Mouse (Mus musculus) stomach, postnatal 0 days (tissue): ENCODE data around the gene Vgll2. TPM values are rescaled to one million over a fixed set of nuclear protein-coding genes. Genes with fewer than 3 reads are reported as not detected.

ENCODE experiments used
- ATAC-seq: fragments of 200-750 bp; cut with Nextera tagmentation; 2 replicates; pipeline ENCODE4 v1.8.0; 2017; ENCODE audit not compliant: low FRiP score, low TSS enrichment
- DNase-seq: peaks from one replicate; pipeline ENCODE4 v3.0.0-alpha.2; 2016; ENCODE audit warnings: low spot score
- H3K27ac ChIP-seq: fragments of 300-500 bp; sonication (generic); replicated peaks from 2 replicates; pipeline ENCODE4 v1.5.1; 2014; ENCODE audit warnings: mild to moderate bottlenecking, control low read depth
- H3K27me3 ChIP-seq: fragments of 300-500 bp; sonication (generic); 2 replicates; pipeline ENCODE4 v1.6.1; 2014; ENCODE audit warnings: low read length; ENCODE audit not compliant: control insufficient read depth, insufficient read depth
- H3K36me3 ChIP-seq: fragments of 300-500 bp; sonication (generic); 2 replicates; pipeline ENCODE4 v1.6.1; 2014; ENCODE audit warnings: low read length, mixed read lengths; ENCODE audit not compliant: control insufficient read depth, insufficient read depth
- H3K4me1 ChIP-seq: fragments of 300-500 bp; sonication (generic); replicated peaks from 2 replicates; pipeline ENCODE4 v1.6.1; 2014; ENCODE audit warnings: antibody characterized with exemption; ENCODE audit not compliant: control insufficient read depth, insufficient read depth
- H3K4me2 ChIP-seq: fragments of 300-500 bp; sonication (generic); replicated peaks from 2 replicates; pipeline ENCODE4 v1.6.1; 2014; ENCODE audit warnings: low read depth, mild to moderate bottlenecking, control low read depth, moderate library complexity
- H3K4me3 ChIP-seq: fragments of 300-500 bp; sonication (generic); 2 replicates; pipeline ENCODE4 v1.5.1; 2014; ENCODE audit warnings: low read depth, low read length, control low read depth
- H3K9ac ChIP-seq: fragments of 300-500 bp; sonication (generic); 2 replicates; pipeline ENCODE4 v1.6.1; 2014; ENCODE audit warnings: mild to moderate bottlenecking, low read length, control low read depth, mixed read lengths
- H3K9me3 ChIP-seq: fragments of 300-500 bp; sonication (generic); 2 replicates; pipeline ENCODE4 v1.6.1; 2016; ENCODE audit warnings: low read length; ENCODE audit not compliant: control insufficient read depth
- CTCF ChIP-seq: IDR thresholded peaks from 2 replicates; pipeline ENCODE4 v1.5.1; 2016; ENCODE audit warnings: antibody characterized with exemption, low read depth, mild to moderate bottlenecking, moderate library complexity
- EP300 ChIP-seq: optimal IDR thresholded peaks from 2 replicates; pipeline ENCODE3; 2016; ENCODE audit warnings: antibody characterized with exemption
- WGBS: fragments of 180-500 bp; shearing (Covaris S2); extraction: QIAGEN DNeasy Blood & Tissue Kit; methylation state at CpG from one replicate; pipeline ENCODE4 v1.1.7; 2014; 5-methylcytosine and 5-hydroxymethylcytosine counted together
- polyA plus RNA-seq: library from polyadenylated mRNA; unstranded; fragments of >200 nt; fragmentation: Nextera tagmentation; extraction: Ambion mirVana; gene quantifications from 2 replicates; pipeline ENCODE4 v1.2.1, GENCODE M21; 2015

The Vgll2 gene
- polyA plus RNA-seq, 1 experiment from 2014 or later, result 0.13 TPM

DNA sequence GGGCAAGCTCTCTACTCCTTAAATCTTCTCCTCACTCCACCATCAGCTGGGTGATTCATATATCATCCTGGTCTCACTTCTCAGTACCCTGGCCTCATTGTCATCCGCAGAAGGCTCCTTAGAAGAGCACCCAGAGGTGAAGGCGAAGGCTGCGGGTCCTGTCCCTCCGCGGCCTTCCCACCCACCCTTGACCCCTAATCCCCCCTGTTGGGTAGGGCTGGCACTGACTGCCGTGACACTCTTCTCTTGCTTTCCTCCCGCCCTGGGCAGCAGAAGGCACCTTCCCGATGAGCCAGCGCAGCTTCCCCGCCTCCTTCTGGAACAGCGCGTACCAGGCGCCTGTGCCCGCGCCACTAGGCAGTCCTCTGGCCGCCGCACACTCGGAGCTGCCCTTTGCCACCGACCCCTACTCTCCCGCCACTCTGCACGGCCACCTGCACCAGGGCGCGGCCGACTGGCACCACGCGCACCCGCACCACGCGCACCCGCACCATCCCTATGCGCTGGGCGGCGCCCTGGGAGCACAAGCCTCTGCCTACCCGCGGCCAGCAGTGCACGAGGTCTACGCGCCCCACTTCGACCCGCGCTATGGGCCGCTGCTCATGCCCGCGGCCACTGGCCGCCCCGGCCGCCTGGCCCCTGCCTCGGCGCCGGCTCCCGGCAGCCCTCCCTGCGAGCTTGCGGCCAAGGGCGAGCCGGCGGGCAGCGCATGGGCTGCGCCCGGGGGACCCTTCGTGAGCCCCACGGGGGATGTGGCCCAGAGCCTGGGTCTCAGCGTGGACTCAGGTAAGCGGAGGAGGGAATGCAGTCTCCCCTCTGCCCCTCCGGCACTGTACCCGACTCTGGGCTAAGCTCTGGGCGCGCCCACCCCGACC, 5.1 kb downstream of the Vgll2 start:
- 1% methylated on average over 68 of the region's 68 CpGs for WGBS
- ATAC-seq, result no peak

DNA sequence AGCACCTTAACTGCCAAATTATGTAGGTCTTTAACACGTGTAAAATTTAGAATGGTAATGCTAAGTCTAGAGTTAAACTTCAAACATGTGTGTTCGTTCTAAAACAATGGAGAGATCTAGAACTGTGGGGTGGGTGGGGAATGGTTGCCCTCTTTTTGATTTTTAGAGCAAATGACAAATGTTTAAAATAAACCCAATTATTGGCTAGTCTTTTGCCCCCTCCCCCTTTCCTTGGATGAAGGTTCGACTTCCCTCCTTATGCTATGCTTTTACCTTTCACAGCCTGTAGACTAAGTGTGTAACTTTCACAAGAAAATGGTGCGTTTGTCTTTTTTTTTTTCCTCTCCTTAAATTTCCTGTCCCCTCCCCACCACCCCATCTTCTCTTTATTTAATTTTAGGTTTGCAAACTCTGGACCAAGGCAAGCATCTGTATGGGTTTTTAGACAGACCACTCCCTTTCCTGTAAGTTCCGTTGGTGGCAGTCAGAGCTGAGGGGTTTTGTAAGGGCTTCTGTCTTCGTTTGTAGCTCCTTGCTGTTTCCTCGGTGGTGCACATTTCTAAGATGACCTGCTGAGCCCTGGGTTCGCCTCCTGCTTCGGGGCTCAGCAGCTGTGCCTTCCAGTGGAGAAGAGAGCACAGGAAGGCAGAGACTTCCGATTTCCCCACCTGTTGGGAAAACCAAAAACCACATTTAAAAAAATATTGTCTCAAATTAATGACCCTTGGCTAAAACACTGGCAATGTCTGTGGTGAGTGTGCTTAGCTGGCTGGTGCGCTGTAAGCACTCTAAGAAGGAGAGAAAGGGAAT, 6.5 kb downstream of the Vgll2 start:
- Histone ChIP-seq H3K27ac (no peak overlapping the region), H3K4me1 (no peaks in the 10 kb centered on the region), H3K27me3 (peaks cover 24% of the 10 kb centered on the region), H3K36me3 (no peaks in the 10 kb centered on the region), H3K4me2 (no peak overlapping the region), H3K4me3 (no peak overlapping the region), H3K9me3 (no peaks in the 10 kb centered on the region), H3K9ac (no peak overlapping the region)
- no peak for ATAC-seq
- TF ChIP-seq EP300 (no peak), CTCF (no peak)
- no peak for DNase-seq
- WGBS, result 6% methylated on average over 11 of the region's 11 CpGs

More for the DNA sequence above, 5.1 kb downstream of the Vgll2 start:
- Histone ChIP-seq H3K9ac (no peak overlapping the region), H3K4me1 (no peaks in the 10 kb centered on the region), H3K4me2 (peak overlapping the region; percentile 35), H3K9me3 (no peaks in the 10 kb centered on the region), H3K27ac (no peak overlapping the region), H3K4me3 (peak overlapping the region; percentile 18), H3K27me3 (peaks cover 31% of the 10 kb centered on the region), H3K36me3 (no peaks in the 10 kb centered on the region)
- DNase-seq, result peak; percentile 22
- TF ChIP-seq EP300 (no peak), CTCF (no peak)

DNA sequence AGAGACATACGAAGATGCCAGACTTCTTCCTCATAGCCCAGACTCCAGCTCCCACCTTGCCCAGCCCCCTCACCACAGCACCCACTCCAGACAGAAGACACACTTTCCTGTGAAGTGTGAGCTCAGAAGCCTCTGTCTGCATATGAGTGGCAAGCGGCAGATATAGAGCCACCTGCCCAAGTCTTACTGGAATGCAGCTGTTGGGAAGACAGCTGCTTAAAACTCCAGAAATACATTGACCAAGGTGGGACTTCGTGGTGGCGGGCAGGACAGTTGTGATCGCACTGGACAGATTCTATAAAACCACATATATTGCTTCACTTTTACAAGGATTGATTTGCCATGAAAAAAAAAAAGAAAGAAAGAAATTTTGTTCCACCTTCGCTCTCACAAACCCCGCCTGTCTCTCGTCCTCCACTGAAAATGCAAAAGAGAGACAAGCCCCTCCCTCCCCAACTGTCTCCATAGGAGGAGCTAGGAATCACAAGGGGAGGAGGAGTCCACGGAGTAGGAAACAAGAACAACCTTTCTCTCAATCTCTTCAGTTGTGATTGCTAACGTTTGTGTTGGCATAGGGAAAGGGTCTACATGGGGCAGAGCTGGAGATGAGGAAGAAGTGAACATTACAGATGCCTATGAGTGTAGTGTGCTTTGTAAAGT, 7.2 kb downstream of the Vgll2 start:
- Histone ChIP-seq H3K4me1 (no peaks in the 10 kb centered on the region), H3K27me3 (peaks cover 22% of the 10 kb centered on the region), H3K36me3 (no peaks in the 10 kb centered on the region), H3K9me3 (no peaks in the 10 kb centered on the region), H3K9ac (no peak overlapping the region), H3K4me2 (no peak overlapping the region; the same call in 1 of the 2 replicates), H3K27ac (no peak overlapping the region), H3K4me3 (no peak overlapping the region)
- DNase-seq (no peak), ATAC-seq (no peak)
- 3% methylated on average over 10 of the region's 10 CpGs for WGBS
- no peak for TF ChIP-seq CTCF
- no peak for TF ChIP-seq EP300

DNA sequence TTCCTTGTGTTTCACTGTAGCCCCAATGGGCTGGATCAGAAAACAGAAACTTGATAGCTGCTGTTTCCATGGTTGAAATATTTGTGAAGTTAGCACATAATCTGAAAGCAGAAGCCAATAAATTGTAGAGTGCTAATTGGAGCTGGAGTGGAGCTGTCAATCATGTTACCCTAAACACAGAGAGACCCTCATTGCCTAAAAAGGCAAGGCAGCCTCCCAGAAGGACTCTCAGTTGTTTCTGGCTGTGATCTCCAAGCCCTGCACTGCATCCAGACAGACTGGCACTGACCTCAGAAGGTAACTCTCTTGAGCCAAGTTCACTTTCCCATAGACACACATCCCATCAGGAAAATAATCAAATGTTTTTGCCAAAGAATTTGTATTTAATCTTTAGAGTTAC, 11.4 kb downstream of the Vgll2 start:
- ATAC-seq, result no peak
- Histone ChIP-seq H3K27me3 (no peaks in the 10 kb centered on the region), H3K27ac (no peak overlapping the region), H3K4me1 (no peaks in the 10 kb centered on the region), H3K4me2 (no peak overlapping the region), H3K36me3 (no peaks in the 10 kb centered on the region), H3K9me3 (no peaks in the 10 kb centered on the region), H3K4me3 (no peak overlapping the region), H3K9ac (no peak overlapping the region)
- DNase-seq, result no peak
- no peak for TF ChIP-seq EP300
- no peak for TF ChIP-seq CTCF

DNA sequence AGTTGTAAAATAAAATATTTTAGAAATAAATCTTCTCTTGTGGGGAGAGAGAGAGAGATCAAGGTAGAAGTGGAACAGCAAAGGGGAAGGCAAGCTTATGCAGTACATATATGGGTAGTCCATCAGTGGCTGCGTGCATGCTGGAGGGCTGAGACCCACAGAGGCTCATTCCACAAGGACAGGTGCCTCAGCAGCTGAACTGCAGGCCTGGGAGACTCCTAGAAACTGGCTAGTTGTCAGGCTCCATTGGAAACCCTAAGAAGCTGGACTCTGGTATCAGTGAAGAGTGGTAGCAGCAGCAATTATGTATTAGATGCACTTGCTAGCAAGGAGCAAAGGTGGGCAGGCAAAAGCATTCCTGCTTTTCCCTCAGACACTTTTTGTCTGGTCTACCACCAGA, 17.1 kb downstream of the Vgll2 start:
- WGBS, result 86% methylated on average over 1 of the region's 1 CpGs
- H3K9ac ChIP-seq, result no peak overlapping the region
- no peak overlapping the region for H3K4me2 ChIP-seq
- no peaks in the 10 kb centered on the region for H3K4me1 ChIP-seq
- ATAC-seq (no peak), DNase-seq (no peak)
- no peak overlapping the region for H3K27ac ChIP-seq
- H3K27me3 ChIP-seq, result no peaks in the 10 kb centered on the region
- H3K9me3 ChIP-seq, result no peaks in the 10 kb centered on the region
- TF ChIP-seq EP300, result no peak
- no peak for TF ChIP-seq CTCF
- no peaks in the 10 kb centered on the region for H3K36me3 ChIP-seq
- no peak overlapping the region for H3K4me3 ChIP-seq
